Mouse (Mus musculus) c-Kit-positive CD71-positive TER-119-positive erythroid progenitor cells, embryonic 14.5 days (primary cell): ENCODE measurements around the gene Zfp287.
"Not testable (repeated sequence)": the region's sequence is repeated elsewhere in the genome, so short reads cannot be mapped to it uniquely, and the experiment has no call there.

Experiments
- DNase-seq: peaks from one replicate; pipeline ENCODE4 v3.0.0-alpha.2; 2013; ENCODE audit warnings: low spot score

Zfp287 gene

GRCm38 (mm10) chr11:62731311-62732021, at the start of gene Zfp287:
TSS of gene Zfp287 (minus strand) at chr11:62731905.
- no peak for DNase-seq

- DNase-seq, result no peak
Observed at GRCm38 (mm10) chr11:62776510-62776909, 44.8 kb upstream of the Zfp287 start.

GRCm38 (mm10) chr11:62760755-62761457, 29.2 kb upstream of the Zfp287 start:
- DNase-seq, result no peak

GRCm38 (mm10) chr11:62758491-62758890, 26.8 kb upstream of the Zfp287 start:
- no peak for DNase-seq

- DNase-seq, result no peak
Observed at GRCm38 (mm10) chr11:62757906-62758305, 26.2 kb upstream of the Zfp287 start.

GRCm38 (mm10) chr11:62757143-62757507, 25.4 kb upstream of the Zfp287 start:
- no peak for DNase-seq

- DNase-seq, result peak; percentile 56
Observed at GRCm38 (mm10) chr11:62756456-62757142, 24.9 kb upstream of the Zfp287 start.

- no peak for DNase-seq
Observed at GRCm38 (mm10) chr11:62752780-62753179, 21.1 kb upstream of the Zfp287 start, which contains the start of gene Gm10428. TSS of gene Gm10428 (plus strand) at chr11:62753100.

GRCm38 (mm10) chr11:62752191-62752590, 20.5 kb upstream of the Zfp287 start:
- DNase-seq, result no peak

GRCm38 (mm10) chr11:62749445-62749844, 17.7 kb upstream of the Zfp287 start:
- not testable (repeated sequence) for DNase-seq

- no peak for DNase-seq
Observed at GRCm38 (mm10) chr11:62748062-62748461, 16.4 kb upstream of the Zfp287 start.

- no peak for DNase-seq
Observed at GRCm38 (mm10) chr11:62747227-62747626, 15.5 kb upstream of the Zfp287 start.

GRCm38 (mm10) chr11:62746001-62746533, 14.4 kb upstream of the Zfp287 start:
- no peak for DNase-seq

- DNase-seq, result peak; percentile 43
Observed at GRCm38 (mm10) chr11:62744103-62744502, 12.4 kb upstream of the Zfp287 start.

- no peak for DNase-seq
Observed at GRCm38 (mm10) chr11:62742261-62742957, 10.7 kb upstream of the Zfp287 start.

GRCm38 (mm10) chr11:62741186-62741585, 9.5 kb upstream of the Zfp287 start:
- DNase-seq, result no peak

- DNase-seq, result no peak
Observed at GRCm38 (mm10) chr11:62732665-62733064, 960 bp upstream of the Zfp287 start.

- DNase-seq, result no peak
Observed at GRCm38 (mm10) chr11:62732022-62732387, 300 bp upstream of the Zfp287 start.

- no peak for DNase-seq
Observed at GRCm38 (mm10) chr11:62728276-62728675, 3.4 kb downstream of the Zfp287 start.

GRCm38 (mm10) chr11:62710657-62711056, 21.0 kb downstream of the Zfp287 start:
- DNase-seq, result no peak

- no peak for DNase-seq
Observed at GRCm38 (mm10) chr11:62708252-62708651, 23.5 kb downstream of the Zfp287 start.

- DNase-seq, result no peak
Observed at GRCm38 (mm10) chr11:62706141-62706540, 25.6 kb downstream of the Zfp287 start.
